In genomic region chr1:71652551-71653399, GRCm38 (mm10) we compare ENCODE assay signal across 8 mouse cellular contexts. TPM values are rescaled to one million over a fixed set of nuclear protein-coding genes. Genes with fewer than 3 reads are reported as not detected.
DNase-seq lines count a peak whose midpoint lies in the region; ATAC-seq and TF ChIP-seq lines count a peak whose summit lies in the region.

Fn1 (minus strand) TSS chr1:71653200.

- peak; percentile 49 to 50 for DNase-seq in B cell, adult 2 months
- peak; percentile 20 for DNase-seq in brain, embryonic 18.5 days (ENCODE audit: low read depth, low spot score)
- peak; percentile 93 for DNase-seq in forebrain, embryonic 14.5 days (ENCODE audit: low spot score)
- DNase-seq in heart, postnatal 0 days (ENCODE audit: low spot score), result peak; percentile 76
- peak; percentile 76 to 85 for DNase-seq in kidney, postnatal 36 days
- peak; percentile 91 for DNase-seq in testis, postnatal 14 days (ENCODE audit: low spot score)

- H3K27me3 ChIP-seq in forebrain, embryonic 14.5 days (replicated peaks; ENCODE audit: control insufficient read depth, insufficient read depth, low read length), result no peaks in the 10 kb centered on the region
- no peaks in the 10 kb centered on the region for H3K27me3 ChIP-seq in heart, postnatal 0 days (ENCODE audit: control insufficient read depth, insufficient read depth, low read length)
- H3K27me3 ChIP-seq in liver, embryonic 16.5 days (ENCODE audit: control insufficient read depth, insufficient read depth, low read depth, low read length), result peaks cover 26% of the 10 kb centered on the region
- H3K27me3 ChIP-seq in neural tube, embryonic 12.5 days (replicated peaks), result no peaks in the 10 kb centered on the region

- peak within 1 kb of the TSS; percentile 66 for H3K4me3 ChIP-seq in forebrain, embryonic 14.5 days (ENCODE audit: low read depth, low read length)
- peak within 1 kb of the TSS; percentile 80 for H3K4me3 ChIP-seq in heart, postnatal 0 days (ENCODE audit: low read depth, low read length)
- H3K4me3 ChIP-seq in liver, embryonic 16.5 days (ENCODE audit: low read depth, low read length), result peak within 1 kb of the TSS; percentile 63
- peak within 1 kb of the TSS; percentile 76 for H3K4me3 ChIP-seq in neural tube, embryonic 12.5 days

- H3K9ac ChIP-seq in forebrain, embryonic 14.5 days (ENCODE audit: low read length), result peak within 1 kb of the TSS; percentile 72
- H3K9ac ChIP-seq in heart, postnatal 0 days (replicated peaks; ENCODE audit: low read depth, low read length), result peak within 1 kb of the TSS; percentile 74
- peak within 1 kb of the TSS; percentile 54 for H3K9ac ChIP-seq in liver, embryonic 16.5 days (ENCODE audit: low read depth, low read length)
- H3K9ac ChIP-seq in neural tube, embryonic 12.5 days, result peak within 1 kb of the TSS; percentile 78

- WGBS in forebrain, embryonic 14.5 days, result under 1% methylated on average over 58 of the region's 63 CpGs
- under 1% methylated on average over 61 of the region's 63 CpGs for WGBS in heart, postnatal 0 days
- under 1% methylated on average over 61 of the region's 63 CpGs for WGBS in liver, embryonic 16.5 days (ENCODE audit: insufficient replicate concordance)
- WGBS in neural tube, embryonic 12.5 days, result under 1% methylated on average over 61 of the region's 63 CpGs

- peak within 1 kb of the TSS; percentile 79 for H3K27ac ChIP-seq in forebrain, embryonic 14.5 days (ENCODE audit: low read depth, low read length)
- H3K27ac ChIP-seq in heart, postnatal 0 days (ENCODE audit: low read depth), result peak within 1 kb of the TSS; percentile 87
- H3K27ac ChIP-seq in liver, embryonic 16.5 days (ENCODE audit: low read length), result peak within 1 kb of the TSS; percentile 62
- H3K27ac ChIP-seq in neural tube, embryonic 12.5 days, result peak within 1 kb of the TSS; percentile 70

- peaks cover 2% of the 10 kb centered on the region; the same call in 1 of the 2 replicates for H3K36me3 ChIP-seq in forebrain, embryonic 14.5 days (ENCODE audit: control insufficient read depth, insufficient read depth, low read length)
- peaks cover 13% of the 10 kb centered on the region; the same call in 1 of the 2 replicates for H3K36me3 ChIP-seq in heart, postnatal 0 days (replicated peaks; ENCODE audit: control insufficient read depth, insufficient read depth, low read length)
- H3K36me3 ChIP-seq in liver, embryonic 16.5 days (ENCODE audit: control insufficient read depth, insufficient read depth), result no peaks in the 10 kb centered on the region
- no peaks in the 10 kb centered on the region; the same call in 1 of the 2 replicates for H3K36me3 ChIP-seq in neural tube, embryonic 12.5 days

- H3K9me3 ChIP-seq in forebrain, embryonic 14.5 days (replicated peaks; ENCODE audit: control insufficient read depth, low read length), result no peaks in the 10 kb centered on the region
- H3K9me3 ChIP-seq in heart, postnatal 0 days (replicated peaks; ENCODE audit: control insufficient read depth, low read length), result no peaks in the 10 kb centered on the region
- no peaks in the 10 kb centered on the region for H3K9me3 ChIP-seq in liver, embryonic 16.5 days (replicated peaks; ENCODE audit: control insufficient read depth, low read length)
- H3K9me3 ChIP-seq in neural tube, embryonic 12.5 days, result no peaks in the 10 kb centered on the region

- no peak for TF ChIP-seq EP300 in heart, postnatal 0 days (IDR thresholded peaks at IDR 0.05; ENCODE audit: low read depth)

- peak within 1 kb of the TSS; percentile 85 for H3K4me2 ChIP-seq in forebrain, embryonic 14.5 days (ENCODE audit: low read length)
- H3K4me2 ChIP-seq in heart, postnatal 0 days (ENCODE audit: low read depth, low read length), result peak within 1 kb of the TSS; percentile 98
- peak within 1 kb of the TSS; percentile 59 for H3K4me2 ChIP-seq in liver, embryonic 16.5 days (ENCODE audit: low read depth, low read length)
- peak within 1 kb of the TSS; percentile 93 for H3K4me2 ChIP-seq in neural tube, embryonic 12.5 days (replicated peaks)

- peak; percentile 95 for ATAC-seq in forebrain, embryonic 14.5 days
- peak; percentile 90 for ATAC-seq in heart, postnatal 0 days (ENCODE audit: insufficient read depth, low read depth)
- peak; percentile 87 for ATAC-seq in liver, embryonic 16.5 days (ENCODE audit: low read depth)
- ATAC-seq in neural tube, embryonic 12.5 days (ENCODE audit: low FRiP score, low read depth), result peak; percentile 96

- H3K4me1 ChIP-seq in forebrain, embryonic 14.5 days (ENCODE audit: control insufficient read depth, insufficient read depth, low read length), result no peaks in the 10 kb centered on the region; the same call in 1 of the 2 replicates
- peaks cover 5% of the 10 kb centered on the region; the same call in 1 of the 2 replicates for H3K4me1 ChIP-seq in heart, postnatal 0 days (ENCODE audit: control insufficient read depth, insufficient read depth)
- H3K4me1 ChIP-seq in liver, embryonic 16.5 days (ENCODE audit: control insufficient read depth, low read depth, low read length), result no peaks in the 10 kb centered on the region
- H3K4me1 ChIP-seq in neural tube, embryonic 12.5 days, result peaks cover 13% of the 10 kb centered on the region; the same call in 1 of the 2 replicates

- no peak for TF ChIP-seq CTCF in heart, postnatal 0 days (IDR thresholded peaks at IDR 0.05; ENCODE audit: low read depth)

RNA-seq across cellular contexts. Expression of gene Fn1, which starts in this region (rescaled TPM):
- 22.5 and 34.9 TPM in 2 replicates for polyA plus RNA-seq in forebrain, embryonic 14.5 days (2014; fragmentation: Nextera tagmentation; extraction: Ambion mirVana)
- total RNA-seq in heart, postnatal 0 days (2014; rRNA removed; ENCODE audit: low replicate concordance), result 234 and 249 TPM in 2 replicates
- 76.9 and 84.2 TPM in 2 replicates for polyA plus RNA-seq in heart, postnatal 0 days (2015; fragmentation: Nextera tagmentation; extraction: Ambion mirVana)
- polyA plus RNA-seq in liver, embryonic 16.5 days (2015; fragmentation: Nextera tagmentation; extraction: Ambion mirVana), result 157 and 184 TPM in 2 replicates
- polyA plus RNA-seq in neural tube, embryonic 12.5 days (2016; fragmentation: Nextera tagmentation; extraction: Ambion mirVana), result 79.4 and 80.2 TPM in 2 replicates

Comparison
In these comparisons a context has a peak if more than half of its experiments do, and no peak if none do; other contexts are left out.
1. Peak in every context shown above with its lines: DNase-seq, ATAC-seq, H3K4me3 ChIP-seq and H3K27ac ChIP-seq.
2. DNase-seq: peak in every context shown above with its lines; median percentile 93 in forebrain, embryonic 14.5 days; 91 in testis, postnatal 14 days; 80 in kidney, postnatal 36 days; 76 in heart, postnatal 0 days; 50 in B cell, adult 2 months; 20 in brain, embryonic 18.5 days.